Mouse (Mus musculus) liver, adult 2 months (tissue): ENCODE data around the gene Zbtb48. TPM values are rescaled to one million over a fixed set of nuclear protein-coding genes. Genes with fewer than 3 reads are reported as not detected.
A peak's percentile ranks its signal among the peaks of the same experiment; 100 is the strongest.

Experiments
- DNase-seq: peaks from one replicate; pipeline ENCODE4 v3.0.0-alpha.2; 2011; ENCODE audit warnings: low read depth, low spot score; ENCODE audit errors: extremely low read depth
- H3K27ac ChIP-seq: fragments of 200-500 bp; replicated peaks from 2 replicates; pipeline ENCODE4 v1.5.1; 2012; ENCODE audit warnings: low read depth, mild to moderate bottlenecking, control low read depth, inconsistent platforms, low read length; ENCODE audit not compliant: insufficient read depth
- H3K27me3 ChIP-seq: fragments of 200-500 bp; 2 replicates; pipeline ENCODE4 v1.6.1; 2012; ENCODE audit warnings: mild to moderate bottlenecking, moderate library complexity, low read length, inconsistent platforms; ENCODE audit not compliant: control insufficient read depth, insufficient read depth
- H3K36me3 ChIP-seq: fragments of 200-500 bp; 2 replicates; pipeline ENCODE4 v1.6.1; 2012; ENCODE audit warnings: low read length, inconsistent platforms; ENCODE audit not compliant: control insufficient read depth, insufficient read depth
- H3K4me1 ChIP-seq: fragments of 200-500 bp; 2 replicates; pipeline ENCODE4 v1.6.1; 2011; ENCODE audit warnings: low read length; ENCODE audit not compliant: control insufficient read depth, insufficient read depth
- H3K4me3 ChIP-seq: fragments of 200-500 bp; 2 replicates; pipeline ENCODE4 v1.5.1; 2011; ENCODE audit warnings: low read depth, mild to moderate bottlenecking, control low read depth, low read length, moderate library complexity; ENCODE audit not compliant: insufficient read depth
- H3K79me2 ChIP-seq: fragments of 200-500 bp; 2 replicates; pipeline ENCODE4 v1.6.1; 2012; ENCODE audit warnings: inconsistent platforms, mild to moderate bottlenecking, low read length, moderate library complexity; ENCODE audit not compliant: control insufficient read depth, insufficient read depth
- H3K9ac ChIP-seq: fragments of 200-500 bp; 2 replicates; pipeline ENCODE4 v1.6.1; 2012; ENCODE audit warnings: low read depth, mild to moderate bottlenecking, control low read depth, inconsistent platforms, low read length
- CTCF ChIP-seq: fragments of 200-500 bp; IDR thresholded peaks from 2 replicates; pipeline ENCODE4 v1.5.1; 2011; ENCODE audit warnings: low read depth, low read length, control low read depth
- POLR2A ChIP-seq: fragments of 200-500 bp; IDR thresholded peaks from 2 replicates; pipeline ENCODE4 v1.6.1; 2011; ENCODE audit warnings: low read length, control low read depth; ENCODE audit not compliant: insufficient read depth; ENCODE audit errors: extremely low read depth
- WGBS: fragments of 180-500 bp; shearing (Covaris S2); methylation state at CpG from one replicate; pipeline ENCODE4 v1.1.7; 2018; 5-methylcytosine and 5-hydroxymethylcytosine counted together
- polyA plus RNA-seq: library from polyadenylated mRNA; depleted of rRNA; stranded (reverse); fragments of >200 nt; gene quantifications from 2 replicates; pipeline ENCODE4 v1.2.3, GENCODE M21; 2012
- total RNA-seq: library from RNA; depleted of rRNA; stranded (reverse); fragments of >200 nt; gene quantifications from 2 replicates; pipeline ENCODE4 v1.2.3, GENCODE M21; 2014

The Zbtb48 gene
- total and polyA plus RNA-seq, 2 experiments = 11.8 to 16.0 TPM

DNA sequence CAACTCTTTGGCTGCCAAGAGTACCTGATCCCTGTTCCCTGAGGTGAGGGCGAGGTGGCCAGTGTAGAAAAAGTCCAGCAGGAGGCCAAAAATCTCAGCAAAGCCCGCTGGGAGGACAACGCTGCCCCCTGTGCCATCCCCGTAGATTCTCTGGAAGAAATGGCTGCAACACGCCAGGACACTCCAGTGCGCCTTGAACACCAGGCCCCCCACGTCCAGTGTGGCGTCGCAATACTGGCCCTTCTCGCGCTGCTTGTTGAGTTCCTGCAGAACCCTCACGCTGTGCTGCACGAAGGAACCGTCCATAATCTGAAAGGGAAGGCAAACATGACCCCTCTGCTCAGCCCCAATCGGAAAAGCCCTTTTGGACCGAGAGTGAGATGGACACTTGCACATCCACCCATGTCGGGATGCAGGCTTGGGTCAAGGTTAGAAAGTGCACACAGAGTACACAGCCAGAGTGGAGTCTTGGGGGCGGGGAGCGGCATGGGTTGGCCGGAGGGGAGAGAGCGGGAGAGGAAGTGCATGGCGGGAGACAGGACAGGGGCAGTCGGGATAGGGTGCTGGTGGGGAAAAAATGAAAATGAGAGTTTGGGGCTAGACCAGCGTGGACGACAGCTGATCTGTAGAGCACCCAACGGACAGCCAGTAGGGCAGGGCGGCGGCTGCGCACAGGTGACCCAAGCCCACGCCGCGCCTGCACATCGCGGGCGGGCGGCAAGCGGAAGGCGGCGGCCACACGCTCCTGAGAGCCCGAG lies 541 bp downstream of the Zbtb48 start:
- WGBS = 2% methylated on average over 38 of the region's 41 CpGs

DNA sequence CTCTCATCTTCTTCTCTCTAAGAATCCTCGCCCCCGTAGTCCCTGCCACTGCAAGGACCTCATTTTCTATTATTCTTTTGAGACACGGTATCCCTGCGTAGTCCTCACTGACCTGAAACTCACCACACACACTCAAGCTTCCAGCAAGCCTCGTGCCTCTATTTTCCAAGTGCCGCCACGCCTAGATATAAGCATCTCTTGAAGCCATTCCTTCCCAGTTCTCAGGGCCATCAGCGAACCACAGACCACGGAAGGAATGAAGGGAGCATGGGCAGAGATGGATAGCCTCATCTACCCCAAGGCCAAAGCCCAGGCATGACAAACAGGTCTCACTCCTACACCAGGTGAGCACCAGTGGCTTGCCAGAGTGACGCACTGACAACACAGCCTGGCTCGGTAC lies 2.9 kb downstream of the Zbtb48 start:
- H3K4me1 ChIP-seq = peaks cover 21% of the 10 kb centered on the region
- no peaks in the 10 kb centered on the region for H3K36me3 ChIP-seq
- H3K9ac ChIP-seq = no peak overlapping the region
- TF ChIP-seq POLR2A = no peak
- no peak for TF ChIP-seq CTCF
- H3K27ac ChIP-seq = no peak overlapping the region
- 87% methylated on average over 11 of the region's 11 CpGs for WGBS
- DNase-seq = no peak
- no peaks in the 10 kb centered on the region for H3K27me3 ChIP-seq
- peaks cover 19% of the 10 kb centered on the region for H3K79me2 ChIP-seq
- no peak overlapping the region for H3K4me3 ChIP-seq

More for the DNA sequence above, 541 bp downstream of the Zbtb48 start:
- H3K9ac ChIP-seq = peak overlapping the region; percentile 85
- H3K4me3 ChIP-seq = peak overlapping the region; percentile 71
- H3K27ac ChIP-seq = peak overlapping the region; percentile 72
- peaks cover 21% of the 10 kb centered on the region for H3K4me1 ChIP-seq
- no peaks in the 10 kb centered on the region for H3K36me3 ChIP-seq
- peaks cover 19% of the 10 kb centered on the region for H3K79me2 ChIP-seq
- peak; percentile 91 for DNase-seq
- no peaks in the 10 kb centered on the region for H3K27me3 ChIP-seq
- TF ChIP-seq CTCF (0 out of 2 replicates have a peak, but pooled peaks have one; percentile 10), POLR2A (no peak)

DNA sequence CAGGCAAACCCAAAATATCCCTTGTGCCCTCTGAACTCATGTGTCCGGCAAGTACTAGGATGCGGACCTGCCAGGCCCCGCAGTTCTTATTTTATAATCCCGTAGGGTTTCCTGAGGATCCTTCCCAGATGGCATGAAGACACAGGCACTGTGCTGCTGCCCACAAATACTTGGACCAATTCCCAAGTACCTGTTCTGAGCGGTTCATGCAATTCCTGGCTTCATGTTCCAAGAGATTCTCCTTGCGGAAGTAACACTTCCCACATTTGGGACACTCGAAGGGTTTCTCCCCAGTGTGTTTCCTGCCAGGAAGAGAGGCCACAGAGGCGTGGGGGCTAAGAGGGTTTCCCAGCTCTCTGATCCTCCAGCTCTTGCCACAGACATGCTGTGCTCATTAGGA lies 5.0 kb downstream of the Zbtb48 start:
- Histone ChIP-seq H3K4me1 (peaks cover 15% of the 10 kb centered on the region; the same call in 1 of the 2 replicates), H3K9ac (no peak overlapping the region), H3K79me2 (peaks cover 19% of the 10 kb centered on the region), H3K27ac (no peak overlapping the region), H3K36me3 (no peaks in the 10 kb centered on the region), H3K4me3 (no peak overlapping the region), H3K27me3 (no peaks in the 10 kb centered on the region)
- no peak for DNase-seq
- 82% methylated on average over 8 of the region's 8 CpGs for WGBS
- TF ChIP-seq CTCF (no peak), POLR2A (no peak)

DNA sequence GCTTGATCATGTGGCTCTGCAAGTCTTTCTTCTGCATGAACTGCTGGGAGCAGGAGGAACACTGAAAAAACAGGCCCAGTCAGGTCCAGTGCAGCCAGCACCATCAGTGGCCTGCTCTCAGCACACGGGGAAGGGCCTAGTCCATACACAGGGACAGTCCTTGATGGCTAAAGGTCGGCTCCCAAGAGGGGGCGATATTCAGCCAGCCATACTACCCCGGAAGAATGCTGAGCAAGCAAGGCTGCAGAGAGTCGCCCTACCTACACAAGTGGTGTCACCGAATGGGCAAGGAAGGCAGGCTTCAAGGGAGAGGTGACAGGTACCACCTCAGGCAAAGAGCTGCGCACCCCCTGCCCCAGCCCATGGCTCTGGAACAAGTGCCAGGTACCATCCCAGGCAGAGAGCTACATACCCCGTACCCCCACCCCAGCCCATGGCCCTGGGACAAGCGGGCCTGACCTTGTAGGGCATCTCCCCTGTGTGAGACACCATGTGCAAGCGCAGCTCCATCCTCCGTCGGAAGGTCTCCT lies 5.8 kb downstream of the Zbtb48 start:
- no peak overlapping the region for H3K4me3 ChIP-seq
- peaks cover 15% of the 10 kb centered on the region; the same call in 1 of the 2 replicates for H3K4me1 ChIP-seq
- no peak for TF ChIP-seq POLR2A
- peak; percentile 40 for TF ChIP-seq CTCF
- no peaks in the 10 kb centered on the region for H3K36me3 ChIP-seq
- H3K27ac ChIP-seq = no peak overlapping the region
- H3K79me2 ChIP-seq = peaks cover 19% of the 10 kb centered on the region
- no peak overlapping the region for H3K9ac ChIP-seq
- DNase-seq = no peak
- WGBS = 84% methylated on average over 12 of the region's 12 CpGs
- no peaks in the 10 kb centered on the region for H3K27me3 ChIP-seq

DNA sequence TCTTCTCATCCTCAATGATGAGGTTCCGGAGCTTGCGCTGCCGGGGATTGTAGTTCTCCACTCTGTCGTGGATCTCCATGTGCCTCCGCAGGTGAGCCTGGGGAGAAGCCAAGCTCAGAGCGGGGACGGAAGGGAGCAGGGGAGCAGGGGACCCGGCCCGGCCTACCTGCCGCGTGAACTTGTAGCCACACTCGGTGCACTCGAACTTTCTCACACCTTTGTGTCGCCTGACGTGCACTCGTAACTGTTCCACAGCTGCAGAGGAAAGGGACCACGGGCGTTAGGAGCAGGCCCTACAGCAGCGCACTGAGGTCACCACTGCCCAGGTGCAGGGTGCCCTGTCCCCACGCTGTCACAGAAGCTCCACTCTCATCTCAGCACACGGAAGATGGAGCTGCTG lies 7.4 kb downstream of the Zbtb48 start:
- H3K4me1 ChIP-seq = peaks cover 2% of the 10 kb centered on the region; the same call in 1 of the 2 replicates

More for the DNA sequence above, 7.4 kb downstream of the Zbtb48 start:
- DNase-seq = no peak
- Histone ChIP-seq H3K27ac (no peak overlapping the region), H3K79me2 (peaks cover 5% of the 10 kb centered on the region; the same call in 1 of the 2 replicates), H3K27me3 (no peaks in the 10 kb centered on the region), H3K4me3 (no peak overlapping the region), H3K9ac (no peak overlapping the region), H3K36me3 (peaks cover 2% of the 10 kb centered on the region; the same call in 1 of the 2 replicates)
- TF ChIP-seq POLR2A (no peak), CTCF (no peak)
- 95% methylated on average over 21 of the region's 21 CpGs for WGBS
